Mouse (Mus musculus): ENCODE measurements around the gene Rabgap1l. TPM values are rescaled to one million over a fixed set of nuclear protein-coding genes. Genes with fewer than 3 reads are reported as not detected.

The Rabgap1l gene
- total and polyA plus RNA-seq, 2 experiments, result 6.4 to 78.7 TPM

- H3K9ac ChIP-seq (ENCODE audit: low read depth, low read length), result no peak overlapping the region
- TF ChIP-seq POLR2A (IDR thresholded peaks at IDR 0.05; ENCODE audit: extremely low read depth, insufficient read depth, low read length) (no peak), CTCF (IDR thresholded peaks at IDR 0.05; ENCODE audit: low read depth, low read length) (no peak)
- H3K4me3 ChIP-seq (ENCODE audit: insufficient read depth, low read depth, low read length), result no peak overlapping the region
- WGBS, result 97% methylated on average over 2 of the region's 2 CpGs
- no peak for DNase-seq (ENCODE audit: extremely low read depth, low read depth, low spot score)
- H3K4me1 ChIP-seq (ENCODE audit: control insufficient read depth, insufficient read depth, low read length), result no peaks in the 10 kb centered on the region
- no peaks in the 10 kb centered on the region for H3K79me2 ChIP-seq (ENCODE audit: control insufficient read depth, insufficient read depth, low read length)
- no peaks in the 10 kb centered on the region for H3K36me3 ChIP-seq (ENCODE audit: control insufficient read depth, insufficient read depth, low read length)
- H3K27ac ChIP-seq (replicated peaks; ENCODE audit: insufficient read depth, low read depth, low read length), result no peak overlapping the region
- no peaks in the 10 kb centered on the region for H3K27me3 ChIP-seq (ENCODE audit: control insufficient read depth, insufficient read depth, low read length)
Observed at GRCm38 (mm10) chr1:160316239-160316638, 476.8 kb downstream of the Rabgap1l start.

GRCm38 (mm10) chr1:160312658-160313057, 480.4 kb downstream of the Rabgap1l start:
- 84% methylated on average over 4 of the region's 4 CpGs for WGBS
- Histone ChIP-seq H3K9ac (ENCODE audit: low read depth, low read length) (no peak overlapping the region), H3K27me3 (ENCODE audit: control insufficient read depth, insufficient read depth, low read length) (no peaks in the 10 kb centered on the region), H3K27ac (replicated peaks; ENCODE audit: insufficient read depth, low read depth, low read length) (no peak overlapping the region), H3K36me3 (ENCODE audit: control insufficient read depth, insufficient read depth, low read length) (no peaks in the 10 kb centered on the region), H3K4me3 (ENCODE audit: insufficient read depth, low read depth, low read length) (no peak overlapping the region), H3K79me2 (ENCODE audit: control insufficient read depth, insufficient read depth, low read length) (no peaks in the 10 kb centered on the region), H3K4me1 (ENCODE audit: control insufficient read depth, insufficient read depth, low read length) (no peaks in the 10 kb centered on the region)
- TF ChIP-seq POLR2A (IDR thresholded peaks at IDR 0.05; ENCODE audit: extremely low read depth, insufficient read depth, low read length), result no peak
- no peak for TF ChIP-seq CTCF (IDR thresholded peaks at IDR 0.05; ENCODE audit: low read depth, low read length)
- DNase-seq (ENCODE audit: extremely low read depth, low read depth, low spot score), result no peak

GRCm38 (mm10) chr1:160311861-160312260, 481.1 kb downstream of the Rabgap1l start:
- TF ChIP-seq CTCF (IDR thresholded peaks at IDR 0.05; ENCODE audit: low read depth, low read length), result no peak
- no peak for TF ChIP-seq POLR2A (IDR thresholded peaks at IDR 0.05; ENCODE audit: extremely low read depth, insufficient read depth, low read length)
- Histone ChIP-seq H3K4me3 (ENCODE audit: insufficient read depth, low read depth, low read length) (no peak overlapping the region), H3K27ac (replicated peaks; ENCODE audit: insufficient read depth, low read depth, low read length) (no peak overlapping the region), H3K36me3 (ENCODE audit: control insufficient read depth, insufficient read depth, low read length) (no peaks in the 10 kb centered on the region), H3K9ac (ENCODE audit: low read depth, low read length) (no peak overlapping the region), H3K79me2 (ENCODE audit: control insufficient read depth, insufficient read depth, low read length) (no peaks in the 10 kb centered on the region), H3K4me1 (ENCODE audit: control insufficient read depth, insufficient read depth, low read length) (no peaks in the 10 kb centered on the region), H3K27me3 (ENCODE audit: control insufficient read depth, insufficient read depth, low read length) (no peaks in the 10 kb centered on the region)
- DNase-seq (ENCODE audit: extremely low read depth, low read depth, low spot score), result no peak
- 54% methylated on average over 2 of the region's 2 CpGs for WGBS

GRCm38 (mm10) chr1:160309951-160310350, 483.1 kb downstream of the Rabgap1l start:
- no peak overlapping the region for H3K27ac ChIP-seq (replicated peaks; ENCODE audit: insufficient read depth, low read depth, low read length)
- WGBS, result 59% methylated on average over 5 of the region's 5 CpGs
- TF ChIP-seq POLR2A (IDR thresholded peaks at IDR 0.05; ENCODE audit: extremely low read depth, insufficient read depth, low read length) (no peak), CTCF (IDR thresholded peaks at IDR 0.05; ENCODE audit: low read depth, low read length) (no peak)
- no peak overlapping the region for H3K4me3 ChIP-seq (ENCODE audit: insufficient read depth, low read depth, low read length)
- H3K36me3 ChIP-seq (ENCODE audit: control insufficient read depth, insufficient read depth, low read length), result no peaks in the 10 kb centered on the region
- DNase-seq (ENCODE audit: extremely low read depth, low read depth, low spot score), result no peak
- H3K27me3 ChIP-seq (ENCODE audit: control insufficient read depth, insufficient read depth, low read length), result no peaks in the 10 kb centered on the region
- H3K4me1 ChIP-seq (ENCODE audit: control insufficient read depth, insufficient read depth, low read length), result no peaks in the 10 kb centered on the region
- no peaks in the 10 kb centered on the region for H3K79me2 ChIP-seq (ENCODE audit: control insufficient read depth, insufficient read depth, low read length)
- no peak overlapping the region for H3K9ac ChIP-seq (ENCODE audit: low read depth, low read length)

GRCm38 (mm10) chr1:160308996-160309395, 484.0 kb downstream of the Rabgap1l start:
- Histone ChIP-seq H3K27me3 (ENCODE audit: control insufficient read depth, insufficient read depth, low read length) (no peaks in the 10 kb centered on the region), H3K9ac (ENCODE audit: low read depth, low read length) (no peak overlapping the region), H3K27ac (replicated peaks; ENCODE audit: insufficient read depth, low read depth, low read length) (no peak overlapping the region), H3K4me1 (ENCODE audit: control insufficient read depth, insufficient read depth, low read length) (no peaks in the 10 kb centered on the region), H3K36me3 (ENCODE audit: control insufficient read depth, insufficient read depth, low read length) (no peaks in the 10 kb centered on the region), H3K4me3 (ENCODE audit: insufficient read depth, low read depth, low read length) (no peak overlapping the region), H3K79me2 (ENCODE audit: control insufficient read depth, insufficient read depth, low read length) (no peaks in the 10 kb centered on the region)
- TF ChIP-seq POLR2A (IDR thresholded peaks at IDR 0.05; ENCODE audit: extremely low read depth, insufficient read depth, low read length) (no peak), CTCF (IDR thresholded peaks at IDR 0.05; ENCODE audit: low read depth, low read length) (no peak)
- peak; percentile 8 for DNase-seq (ENCODE audit: extremely low read depth, low read depth, low spot score)
- WGBS, result 29% methylated on average over 7 of the region's 7 CpGs

- Histone ChIP-seq H3K4me1 (ENCODE audit: control insufficient read depth, insufficient read depth, low read length) (no peaks in the 10 kb centered on the region), H3K36me3 (ENCODE audit: control insufficient read depth, insufficient read depth, low read length) (no peaks in the 10 kb centered on the region), H3K27ac (replicated peaks; ENCODE audit: insufficient read depth, low read depth, low read length) (no peak overlapping the region), H3K9ac (ENCODE audit: low read depth, low read length) (no peak overlapping the region), H3K4me3 (ENCODE audit: insufficient read depth, low read depth, low read length) (no peak overlapping the region), H3K27me3 (ENCODE audit: control insufficient read depth, insufficient read depth, low read length) (no peaks in the 10 kb centered on the region), H3K79me2 (ENCODE audit: control insufficient read depth, insufficient read depth, low read length) (no peaks in the 10 kb centered on the region)
- no peak for DNase-seq (ENCODE audit: extremely low read depth, low read depth, low spot score)
- 84% methylated on average over 7 of the region's 7 CpGs for WGBS
- TF ChIP-seq POLR2A (IDR thresholded peaks at IDR 0.05; ENCODE audit: extremely low read depth, insufficient read depth, low read length) (no peak), CTCF (IDR thresholded peaks at IDR 0.05; ENCODE audit: low read depth, low read length) (no peak)
Observed at GRCm38 (mm10) chr1:160308498-160308897, 484.5 kb downstream of the Rabgap1l start.
